Mouse (Mus musculus) myocyte (in vitro differentiated cells): Measurements from ENCODE around the gene Dnaja1. TPM values are rescaled to one million over a fixed set of nuclear protein-coding genes. Genes with fewer than 3 reads are reported as not detected.
A peak's percentile ranks its signal among the peaks of the same experiment; 100 is the strongest.

Experiments used
- H3K27me3 ChIP-seq: one replicate; pipeline ENCODE4 v1.6.1; 2011; ENCODE audit not compliant: control insufficient read depth, insufficient read depth, insufficient read length
- H3K36me3 ChIP-seq: one replicate; pipeline ENCODE4 v1.6.1; 2011; ENCODE audit not compliant: control insufficient read depth, insufficient read depth
- H3K4me2 ChIP-seq: one replicate; pipeline ENCODE4 v1.6.1; 2011; ENCODE audit warnings: low read depth, control low read depth
- H3K4me3 ChIP-seq: one replicate; pipeline ENCODE4 v1.5.1; 2011; ENCODE audit warnings: mild to moderate bottlenecking, control low read depth, moderate library complexity
- H3K79me2 ChIP-seq: one replicate; pipeline ENCODE4 v1.6.1; 2011; ENCODE audit not compliant: control insufficient read depth, insufficient read depth
- H3ac ChIP-seq: one replicate; pipeline ENCODE4 v1.6.1; 2011; ENCODE audit not compliant: control insufficient read depth, insufficient read length
- CEBPB ChIP-seq: IDR thresholded peaks from 2 replicates; pipeline ENCODE4 v1.6.1; 2011; ENCODE audit warnings: mild to moderate bottlenecking, moderate library complexity; ENCODE audit not compliant: poor library complexity, insufficient read depth, severe bottlenecking
- E2F4 ChIP-seq: IDR thresholded peaks from one replicate; pipeline ENCODE4 v1.6.1; 2011; ENCODE audit warnings: mild to moderate bottlenecking, control low read depth, moderate library complexity; ENCODE audit not compliant: insufficient read depth
- MAX ChIP-seq: IDR thresholded peaks from one replicate; pipeline ENCODE4 v1.6.1; 2011; ENCODE audit warnings: low read depth, mild to moderate bottlenecking, control low read depth
- MYOD1 ChIP-seq, 3 experiments: IDR thresholded peaks; one replicate each; pipeline ENCODE4 v1.6.1; 2011; ENCODE audit warnings: control low read depth in 2 of 3, low read depth in 2 of 3, mild to moderate bottlenecking in 2 of 3, moderate library complexity in 1 of 3; ENCODE audit not compliant: insufficient read length in 2 of 3, control insufficient read depth in 1 of 3
- MYOG ChIP-seq, 3 experiments: IDR thresholded peaks; one replicate each; pipeline ENCODE4 v1.6.1; 2011; ENCODE audit warnings: control low read depth in 2 of 3, low read depth in 2 of 3, mild to moderate bottlenecking in 2 of 3; ENCODE audit not compliant: insufficient read length in 2 of 3, control insufficient read depth in 1 of 3, insufficient read depth in 1 of 3
- POLR2A ChIP-seq: IDR thresholded peaks from one replicate; pipeline ENCODE4 v1.6.1; 2011; ENCODE audit warnings: low read depth, mild to moderate bottlenecking, control low read depth, moderate library complexity; ENCODE audit not compliant: insufficient read length
- POLR2AphosphoS2 ChIP-seq: IDR thresholded peaks from one replicate; pipeline ENCODE4 v1.6.1; 2011; ENCODE audit warnings: low read depth, control low read depth; ENCODE audit not compliant: insufficient read length
- REST ChIP-seq: IDR thresholded peaks from one replicate; pipeline ENCODE4 v1.6.1; 2011; ENCODE audit warnings: mild to moderate bottlenecking, control low read depth, moderate library complexity; ENCODE audit not compliant: insufficient read depth, insufficient read length
- SRF ChIP-seq: IDR thresholded peaks from one replicate; pipeline ENCODE4 v1.6.1; 2011; ENCODE audit warnings: low read depth; ENCODE audit not compliant: control insufficient read depth, insufficient read length
- TCF12 ChIP-seq: IDR thresholded peaks from one replicate; pipeline ENCODE4 v1.6.1; 2011; ENCODE audit warnings: mild to moderate bottlenecking, control low read depth; ENCODE audit not compliant: poor library complexity, insufficient read depth, severe bottlenecking
- TCF3 ChIP-seq: IDR thresholded peaks from one replicate; pipeline ENCODE4 v1.6.1; 2011; ENCODE audit warnings: low read depth, control low read depth; ENCODE audit not compliant: insufficient read length
- USF1 ChIP-seq: IDR thresholded peaks from one replicate; pipeline ENCODE4 v1.6.1; 2011; ENCODE audit warnings: low read depth, mild to moderate bottlenecking, control low read depth, moderate library complexity
- polyA plus RNA-seq: library from polyadenylated mRNA; unstranded; fragments of >200 nt; fragmentation: generic; extraction: Trizol; gene quantifications from one replicate; pipeline ENCODE4 v1.2.1, GENCODE M21; 2012; ENCODE audit warnings: missing spikeins

The Dnaja1 gene
- polyA plus RNA-seq, 1 experiment, result 68.3 TPM

- TF ChIP-seq CEBPB (no peak), REST (no peak), E2F4 (no peak), TCF3 (no peak), MAX (no peak), MYOG (IDR thresholded peaks at IDR 0.05; ENCODE audit: control insufficient read depth in 1 of 3, insufficient read depth in 1 of 3, insufficient read length in 2 of 3, low read depth in 2 of 3) (no peak), TCF12 (no peak), USF1 (no peak), SRF (no peak), MYOD1 (IDR thresholded peaks at IDR 0.05; ENCODE audit: control insufficient read depth in 1 of 3, insufficient read length in 2 of 3, low read depth in 2 of 3) (no peak), POLR2AphosphoS2 (no peak), POLR2A (no peak)
- Histone ChIP-seq H3K4me3 (peak overlapping the region; percentile 79), H3K4me2 (peak overlapping the region; percentile 97), H3K27me3 (no peaks in the 10 kb centered on the region), H3ac (no peak overlapping the region), H3K36me3 (peaks cover 2% of the 10 kb centered on the region), H3K79me2 (peaks cover 33% of the 10 kb centered on the region)
Observed at GRCm38 (mm10) chr4:40720910-40721309, 1.0 kb upstream of the Dnaja1 start.

- peaks cover 22% of the 10 kb centered on the region for H3K36me3 ChIP-seq
Observed at GRCm38 (mm10) chr4:40722687-40723460, 924 bp downstream of the Dnaja1 start.

GRCm38 (mm10) chr4:40725141-40725540 is 3.2 kb downstream of the Dnaja1 start:
- no peak overlapping the region for H3K4me3 ChIP-seq
- no peaks in the 10 kb centered on the region for H3K27me3 ChIP-seq
- H3K4me2 ChIP-seq, result peak overlapping the region; percentile 90
- TF ChIP-seq USF1, result no peak
- no peak for TF ChIP-seq CEBPB
- TF ChIP-seq MYOG (IDR thresholded peaks at IDR 0.05; ENCODE audit: control insufficient read depth in 1 of 3, insufficient read depth in 1 of 3, insufficient read length in 2 of 3, low read depth in 2 of 3), result no peak
- TF ChIP-seq MAX, result no peak
- TF ChIP-seq REST, result no peak
- TF ChIP-seq MYOD1 (IDR thresholded peaks at IDR 0.05; ENCODE audit: control insufficient read depth in 1 of 3, insufficient read length in 2 of 3, low read depth in 2 of 3), result no peak
- TF ChIP-seq TCF3, result no peak
- no peak for TF ChIP-seq TCF12
- H3K79me2 ChIP-seq, result peaks cover 61% of the 10 kb centered on the region
- peaks cover 44% of the 10 kb centered on the region for H3K36me3 ChIP-seq
- H3ac ChIP-seq, result no peak overlapping the region

More at GRCm38 (mm10) chr4:40722687-40723460, 924 bp downstream of the Dnaja1 start:
- peak overlapping the region; percentile 66 for H3ac ChIP-seq
- H3K4me2 ChIP-seq, result peak overlapping the region; percentile 90
- H3K27me3 ChIP-seq, result no peaks in the 10 kb centered on the region
- TF ChIP-seq MYOG (IDR thresholded peaks at IDR 0.05; ENCODE audit: control insufficient read depth in 1 of 3, insufficient read depth in 1 of 3, insufficient read length in 2 of 3, low read depth in 2 of 3) (peak in 1 of 3 experiments; percentile 23), MYOD1 (IDR thresholded peaks at IDR 0.05; ENCODE audit: control insufficient read depth in 1 of 3, insufficient read length in 2 of 3, low read depth in 2 of 3) (peak in 1 of 3 experiments; percentile 58), TCF3 (no peak), POLR2AphosphoS2 (peak; percentile 36), REST (no peak), POLR2A (peak; percentile 40), SRF (no peak), E2F4 (no peak), CEBPB (no peak), USF1 (no peak), MAX (no peak), TCF12 (no peak)
- H3K4me3 ChIP-seq, result peak overlapping the region; percentile 79
- H3K79me2 ChIP-seq, result peaks cover 51% of the 10 kb centered on the region

- H3K4me3 ChIP-seq, result no peak overlapping the region
- H3K36me3 ChIP-seq, result peaks cover 47% of the 10 kb centered on the region
Observed at GRCm38 (mm10) chr4:40725554-40725953, 3.6 kb downstream of the Dnaja1 start.

GRCm38 (mm10) chr4:40727247-40727646 is 5.3 kb downstream of the Dnaja1 start:
- Histone ChIP-seq H3ac (no peak overlapping the region), H3K4me3 (no peak overlapping the region)
- TF ChIP-seq USF1 (no peak), SRF (no peak), POLR2A (no peak), CEBPB (no peak), MYOD1 (IDR thresholded peaks at IDR 0.05; ENCODE audit: control insufficient read depth in 1 of 3, insufficient read length in 2 of 3, low read depth in 2 of 3) (no peak), TCF3 (no peak), MAX (no peak), REST (no peak), E2F4 (no peak), POLR2AphosphoS2 (no peak), TCF12 (no peak), MYOG (IDR thresholded peaks at IDR 0.05; ENCODE audit: control insufficient read depth in 1 of 3, insufficient read depth in 1 of 3, insufficient read length in 2 of 3, low read depth in 2 of 3) (no peak)

More at GRCm38 (mm10) chr4:40725554-40725953, 3.6 kb downstream of the Dnaja1 start:
- no peak for TF ChIP-seq TCF3
- Histone ChIP-seq H3ac (no peak overlapping the region), H3K27me3 (no peaks in the 10 kb centered on the region), H3K4me2 (peak overlapping the region; percentile 90), H3K79me2 (peaks cover 61% of the 10 kb centered on the region)

More at GRCm38 (mm10) chr4:40727247-40727646, 5.3 kb downstream of the Dnaja1 start:
- Histone ChIP-seq H3K36me3 (peaks cover 64% of the 10 kb centered on the region), H3K27me3 (no peaks in the 10 kb centered on the region), H3K4me2 (no peak overlapping the region), H3K79me2 (peaks cover 61% of the 10 kb centered on the region)
